Mouse (Mus musculus): ENCODE data around the gene Ifi47.
"Not testable (repeated sequence)": the region's sequence is repeated elsewhere in the genome, so short reads cannot be mapped to it uniquely, and the experiment has no call there.

GRCm38 (mm10) chr11:49051093-49051891, 25.1 kb upstream of the Ifi47 start, which contains the start of gene 9930111J21Rik2:
- not testable (repeated sequence) for TF ChIP-seq CTCF (IDR thresholded peaks at IDR 0.05; ENCODE audit: extremely low read depth, insufficient read length, insufficient replicate concordance, low read depth, low read length); POLR2A (IDR thresholded peaks at IDR 0.05; ENCODE audit: low read depth, low read length)
